Mouse (Mus musculus) kidney, adult 2 months (tissue): ENCODE measurements at regions not wholly inside any gene's neighbourhood (a gene's known extent, or its start where the extent isn't known, plus 50 kb on each side); places are given as distances from the start of the nearest gene placed in this dataset.

Experiments
- CTCF ChIP-seq: fragments of 200-500 bp; conservative IDR thresholded peaks from 2 replicates; pipeline ENCODE4 v1.5.1; 2011; ENCODE audit warnings: low read depth, mild to moderate bottlenecking, control low read depth, low read length, moderate library complexity, mixed read lengths; ENCODE audit not compliant: insufficient read depth, insufficient read length
- POLR2A ChIP-seq: fragments of 200-500 bp; IDR thresholded peaks from one replicate; pipeline ENCODE4 v1.6.1; 2011; ENCODE audit warnings: low read depth, low read length, control low read depth

DNA sequence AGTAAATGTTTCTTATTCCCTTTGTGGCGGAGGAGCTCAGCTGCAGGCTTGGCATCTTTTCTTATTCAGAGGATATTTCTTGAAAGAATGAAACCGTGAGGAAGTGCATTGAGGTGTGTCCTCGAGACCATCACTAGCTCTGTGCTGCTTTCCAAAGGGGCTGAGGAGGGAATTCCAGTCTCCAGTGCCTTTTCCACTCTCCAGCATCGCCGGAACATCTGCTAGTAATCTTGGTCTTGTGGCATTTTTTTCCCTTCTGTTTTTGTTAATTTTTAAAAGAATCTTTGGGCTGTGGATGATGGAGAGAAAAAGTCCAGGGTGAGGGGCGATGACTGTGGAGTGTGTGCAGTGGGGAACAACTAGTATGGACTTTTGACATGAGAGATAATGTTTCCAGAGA is 395.9 kb upstream of the Klf4 start:
- TF ChIP-seq POLR2A, result no peak
- TF ChIP-seq CTCF, result no peak
